Mouse (Mus musculus) heart, adult 2 months (tissue): ENCODE measurements around the gene Matn1. TPM values are rescaled to one million over a fixed set of nuclear protein-coding genes. Genes with fewer than 3 reads are reported as not detected.

Experiments
- DNase-seq, 2 experiments: peaks; one replicate each; pipeline ENCODE4 v3.0.0; 2021
- H3K27ac ChIP-seq: fragments of 200-600 bp; 2 replicates; pipeline ENCODE4 v1.8.1; 2022
- H3K27me3 ChIP-seq: fragments of 200-500 bp; 2 replicates; pipeline ENCODE4 v1.6.1; 2012; ENCODE audit warnings: mild to moderate bottlenecking, low read length, inconsistent platforms, mixed read lengths; ENCODE audit not compliant: control insufficient read depth, insufficient read depth
- H3K36me3 ChIP-seq: fragments of 200-500 bp; 2 replicates; pipeline ENCODE4 v1.6.1; 2012; ENCODE audit warnings: low read length, inconsistent platforms; ENCODE audit not compliant: control insufficient read depth, insufficient read depth
- H3K4me1 ChIP-seq: fragments of 200-500 bp; 2 replicates; pipeline ENCODE4 v1.6.1; 2011; ENCODE audit warnings: low read length; ENCODE audit not compliant: control insufficient read depth, insufficient read depth
- H3K4me3 ChIP-seq: fragments of 200-600 bp; 2 replicates; pipeline ENCODE4 v1.8.1; 2022
- H3K79me2 ChIP-seq: fragments of 200-500 bp; replicated peaks from 2 replicates; pipeline ENCODE4 v1.6.1; 2012; ENCODE audit warnings: mild to moderate bottlenecking, inconsistent platforms, low read length, moderate library complexity, mixed read lengths; ENCODE audit not compliant: control insufficient read depth, insufficient read depth
- H3K9ac ChIP-seq: fragments of 200-500 bp; 2 replicates; pipeline ENCODE4 v1.6.1; 2012; ENCODE audit warnings: low read depth, mild to moderate bottlenecking, control low read depth, inconsistent platforms, low read length, mixed read lengths
- CTCF ChIP-seq: fragments of 200-600 bp; IDR thresholded peaks from 2 replicates; pipeline ENCODE4 v1.8.1; 2022; ENCODE audit warnings: antibody characterized with exemption, mild to moderate bottlenecking, moderate library complexity
- EP300 ChIP-seq: fragments of 200-500 bp; IDR thresholded peaks from 2 replicates; pipeline ENCODE4 v1.6.1; 2011; ENCODE audit warnings: low read depth, low read length, control low read depth; ENCODE audit not compliant: insufficient read depth
- POLR2A ChIP-seq: fragments of 200-500 bp; IDR thresholded peaks from 2 replicates; pipeline ENCODE4 v1.6.1; 2011; ENCODE audit warnings: mild to moderate bottlenecking, low read depth, low read length, control low read depth; ENCODE audit not compliant: insufficient read depth
- WGBS: fragments of 180-500 bp; shearing (Covaris S2); methylation state at CpG from one replicate; pipeline ENCODE4 v1.1.7; 2018; 5-methylcytosine and 5-hydroxymethylcytosine counted together
- intact Hi-C: fragments of 180-260 bp; cut with DNase I; formaldehyde crosslinking; loops from one replicate; pipeline ENCODE4 v1.15.1; 2025
- polyA plus RNA-seq: library from polyadenylated mRNA; depleted of rRNA; stranded (reverse); fragments of >200 nt; gene quantifications from 2 replicates; pipeline ENCODE4 v1.2.3, GENCODE M21; 2012
- total RNA-seq, 2 experiments: library from RNA; stranded (reverse); gene quantifications; 2 replicates each; pipeline ENCODE4 v1.2.3; 2021

Gene Matn1
- total and polyA plus RNA-seq, 3 experiments = 0.10 TPM; not detected in 2

- Histone ChIP-seq H3K9ac (no peak overlapping the region), H3K4me3 (no peak overlapping the region), H3K27ac (no peak overlapping the region), H3K27me3 (no peaks in the 10 kb centered on the region), H3K4me1 (no peaks in the 10 kb centered on the region), H3K36me3 (no peaks in the 10 kb centered on the region), H3K79me2 (no peaks in the 10 kb centered on the region)
- no peak for TF ChIP-seq POLR2A
- no peak for TF ChIP-seq EP300
- no peak for TF ChIP-seq CTCF
- WGBS = 60% methylated on average over 7 of the region's 7 CpGs
- no peak for DNase-seq
- intact Hi-C loops = no loop called here
Observed at GRCm38 (mm10) chr4:130914527-130914926, 29.7 kb upstream of the Matn1 start.

GRCm38 (mm10) chr4:130915006-130915667 lies 29.0 kb upstream of the Matn1 start:
- no peaks in the 10 kb centered on the region for H3K4me1 ChIP-seq
- H3K4me3 ChIP-seq = no peak overlapping the region
- no peak overlapping the region for H3K9ac ChIP-seq
- no peak for TF ChIP-seq EP300
- no peak for TF ChIP-seq CTCF
- TF ChIP-seq POLR2A = no peak
- no peaks in the 10 kb centered on the region for H3K79me2 ChIP-seq
- H3K36me3 ChIP-seq = no peaks in the 10 kb centered on the region
- H3K27me3 ChIP-seq = no peaks in the 10 kb centered on the region
- 55% methylated on average over 12 of the region's 12 CpGs for WGBS
- no peak for DNase-seq
- H3K27ac ChIP-seq = no peak overlapping the region
- intact Hi-C loops = no loop called here

- DNase-seq = peak in 1 of 2 experiments; percentile 32
- TF ChIP-seq POLR2A (no peak), CTCF (no peak), EP300 (no peak)
- H3K27me3 ChIP-seq = no peaks in the 10 kb centered on the region
- no peaks in the 10 kb centered on the region for H3K36me3 ChIP-seq
- H3K79me2 ChIP-seq = no peaks in the 10 kb centered on the region
- H3K9ac ChIP-seq = no peak overlapping the region
- H3K27ac ChIP-seq = no peak overlapping the region
- 67% methylated on average over 7 of the region's 7 CpGs for WGBS
- no peak overlapping the region for H3K4me3 ChIP-seq
- no peaks in the 10 kb centered on the region for H3K4me1 ChIP-seq
- intact Hi-C loops = no loop called here
Observed at GRCm38 (mm10) chr4:130915668-130916035, 28.5 kb upstream of the Matn1 start.

GRCm38 (mm10) chr4:130916639-130917038 lies 27.5 kb upstream of the Matn1 start:
- H3K9ac ChIP-seq = no peak overlapping the region
- intact Hi-C loops = no loop called here
- 77% methylated on average over 7 of the region's 7 CpGs for WGBS
- H3K27ac ChIP-seq = no peak overlapping the region
- H3K36me3 ChIP-seq = no peaks in the 10 kb centered on the region
- H3K4me3 ChIP-seq = no peak overlapping the region
- no peaks in the 10 kb centered on the region for H3K4me1 ChIP-seq
- no peaks in the 10 kb centered on the region for H3K79me2 ChIP-seq
- no peaks in the 10 kb centered on the region for H3K27me3 ChIP-seq
- DNase-seq = no peak
- TF ChIP-seq EP300 (no peak), POLR2A (no peak), CTCF (no peak)

GRCm38 (mm10) chr4:130917564-130917963 lies 26.6 kb upstream of the Matn1 start:
- intact Hi-C loops = no loop called here
- Histone ChIP-seq H3K36me3 (no peaks in the 10 kb centered on the region), H3K27ac (no peak overlapping the region), H3K27me3 (no peaks in the 10 kb centered on the region), H3K4me3 (no peak overlapping the region), H3K4me1 (no peaks in the 10 kb centered on the region), H3K9ac (no peak overlapping the region), H3K79me2 (no peaks in the 10 kb centered on the region)
- TF ChIP-seq CTCF (no peak), POLR2A (no peak), EP300 (no peak)
- WGBS = 69% methylated on average over 4 of the region's 4 CpGs
- peak in 1 of 2 experiments; percentile 28 for DNase-seq

GRCm38 (mm10) chr4:130918805-130919749 lies 25.1 kb upstream of the Matn1 start:
- DNase-seq = no peak
- Histone ChIP-seq H3K79me2 (no peaks in the 10 kb centered on the region), H3K27me3 (no peaks in the 10 kb centered on the region), H3K9ac (no peak overlapping the region), H3K4me1 (no peaks in the 10 kb centered on the region), H3K36me3 (no peaks in the 10 kb centered on the region), H3K27ac (no peak overlapping the region), H3K4me3 (no peak overlapping the region)
- TF ChIP-seq POLR2A = no peak
- TF ChIP-seq CTCF = no peak
- TF ChIP-seq EP300 = no peak
- intact Hi-C loops = no loop called here
- WGBS = 58% methylated on average over 10 of the region's 10 CpGs
